Mouse (Mus musculus): ENCODE measurements around the gene Ciao2b. TPM values are rescaled to one million over a fixed set of nuclear protein-coding genes. Genes with fewer than 3 reads are reported as not detected.
A peak's percentile ranks its signal among the peaks of the same experiment; 100 is the strongest.

Gene Ciao2b
- polyA plus RNA-seq, 1 experiment from 2014 or later, result 99.1 TPM

DNA sequence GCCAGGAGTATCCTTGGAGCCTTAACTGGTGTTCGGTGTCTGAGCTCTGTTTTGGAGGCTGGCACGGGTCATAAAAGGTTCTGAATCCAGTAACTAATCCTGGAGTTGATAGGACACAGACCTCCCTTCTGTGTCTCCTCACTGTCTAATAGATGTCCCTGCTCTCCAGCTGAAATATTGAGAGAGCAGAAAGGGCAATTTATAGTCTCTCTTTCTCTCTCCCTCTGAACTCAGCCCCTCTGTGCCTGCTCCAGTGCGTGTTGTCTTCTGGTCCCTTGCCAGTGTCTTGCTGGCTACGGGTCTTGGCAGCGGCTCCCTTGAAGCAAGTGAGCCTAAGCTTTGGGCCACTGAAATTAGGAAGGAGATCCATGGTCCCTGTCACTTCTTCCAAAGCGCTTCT is 44.1 kb downstream of the Ciao2b start:
- Histone ChIP-seq H3K4me2 (ENCODE audit: low read depth, severe bottlenecking) (no peak overlapping the region), H3K9ac (ENCODE audit: low read length) (no peak overlapping the region), H3K27ac (replicated peaks; ENCODE audit: low read depth, low read length) (no peak overlapping the region), H3K4me3 (ENCODE audit: low read depth, low read length) (no peak overlapping the region), H3K9me3 (ENCODE audit: control insufficient read depth, low read length) (no peaks in the 10 kb centered on the region), H3K4me1 (ENCODE audit: control insufficient read depth, insufficient read depth, low read length) (no peaks in the 10 kb centered on the region), H3K36me3 (ENCODE audit: control insufficient read depth, insufficient read depth, low read length) (peaks cover 12% of the 10 kb centered on the region; the same call in 1 of the 2 replicates), H3K27me3 (ENCODE audit: control insufficient read depth, insufficient read depth, low read length) (no peaks in the 10 kb centered on the region)
- ATAC-seq (ENCODE audit: insufficient number of reproducible peaks, low FRiP score, low TSS enrichment, low read depth), result no peak
- 65% methylated on average over 6 of the region's 6 CpGs for WGBS
- no peak for DNase-seq (ENCODE audit: low spot score)

DNA sequence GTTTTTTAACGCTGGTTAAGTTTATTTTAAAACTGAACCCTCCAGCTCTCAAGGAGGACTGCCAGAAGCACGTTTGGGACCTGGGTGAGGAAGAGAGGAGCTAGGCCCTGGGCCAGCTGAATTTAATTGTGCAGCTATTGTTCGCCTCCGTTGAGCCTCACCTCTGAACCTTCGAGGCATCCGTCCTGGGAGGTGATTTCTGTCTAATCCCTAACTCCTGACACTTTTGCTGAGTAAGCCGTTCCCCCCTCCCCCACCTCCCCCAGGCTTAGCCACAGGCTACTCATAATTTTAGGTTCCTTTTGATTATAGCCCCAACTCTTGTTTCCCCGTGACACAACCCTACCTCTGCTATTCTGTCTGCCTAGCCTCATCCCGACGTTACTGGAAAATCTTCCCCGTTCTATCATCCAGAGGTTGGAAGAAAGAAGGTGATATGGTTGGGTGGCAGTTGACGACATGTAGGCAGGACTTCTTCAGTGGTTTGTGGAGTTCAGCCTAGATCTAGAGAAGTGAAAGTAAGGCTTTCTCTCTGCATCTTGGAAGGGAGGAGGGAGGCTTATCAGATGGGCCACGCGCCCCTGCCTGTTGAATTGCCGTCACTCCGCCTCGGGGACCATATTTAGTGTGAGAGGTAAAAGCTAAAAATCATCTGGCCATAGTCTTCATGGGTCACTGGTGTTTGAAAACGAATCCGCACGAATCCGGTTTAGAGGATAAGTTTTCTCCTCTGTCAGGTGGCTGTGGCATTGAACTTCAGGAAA is 45.8 kb downstream of the Ciao2b start:
- H3K27me3 ChIP-seq (ENCODE audit: control insufficient read depth, insufficient read depth, low read length), result no peaks in the 10 kb centered on the region
- H3K9me3 ChIP-seq (ENCODE audit: control insufficient read depth, low read length), result no peaks in the 10 kb centered on the region
- H3K27ac ChIP-seq (replicated peaks; ENCODE audit: low read depth, low read length), result no peak overlapping the region
- H3K36me3 ChIP-seq (ENCODE audit: control insufficient read depth, insufficient read depth, low read length), result peaks cover 12% of the 10 kb centered on the region; the same call in 1 of the 2 replicates
- H3K4me2 ChIP-seq (ENCODE audit: low read depth, severe bottlenecking), result no peak overlapping the region
- no peak for ATAC-seq (ENCODE audit: insufficient number of reproducible peaks, low FRiP score, low TSS enrichment, low read depth)
- peaks cover 6% of the 10 kb centered on the region; the same call in 1 of the 2 replicates for H3K4me1 ChIP-seq (ENCODE audit: control insufficient read depth, insufficient read depth, low read length)
- 85% methylated on average over 21 of the region's 21 CpGs for WGBS
- H3K9ac ChIP-seq (ENCODE audit: low read length), result no peak overlapping the region
- no peak for DNase-seq (ENCODE audit: low spot score)
- H3K4me3 ChIP-seq (ENCODE audit: low read depth, low read length), result no peak overlapping the region

DNA sequence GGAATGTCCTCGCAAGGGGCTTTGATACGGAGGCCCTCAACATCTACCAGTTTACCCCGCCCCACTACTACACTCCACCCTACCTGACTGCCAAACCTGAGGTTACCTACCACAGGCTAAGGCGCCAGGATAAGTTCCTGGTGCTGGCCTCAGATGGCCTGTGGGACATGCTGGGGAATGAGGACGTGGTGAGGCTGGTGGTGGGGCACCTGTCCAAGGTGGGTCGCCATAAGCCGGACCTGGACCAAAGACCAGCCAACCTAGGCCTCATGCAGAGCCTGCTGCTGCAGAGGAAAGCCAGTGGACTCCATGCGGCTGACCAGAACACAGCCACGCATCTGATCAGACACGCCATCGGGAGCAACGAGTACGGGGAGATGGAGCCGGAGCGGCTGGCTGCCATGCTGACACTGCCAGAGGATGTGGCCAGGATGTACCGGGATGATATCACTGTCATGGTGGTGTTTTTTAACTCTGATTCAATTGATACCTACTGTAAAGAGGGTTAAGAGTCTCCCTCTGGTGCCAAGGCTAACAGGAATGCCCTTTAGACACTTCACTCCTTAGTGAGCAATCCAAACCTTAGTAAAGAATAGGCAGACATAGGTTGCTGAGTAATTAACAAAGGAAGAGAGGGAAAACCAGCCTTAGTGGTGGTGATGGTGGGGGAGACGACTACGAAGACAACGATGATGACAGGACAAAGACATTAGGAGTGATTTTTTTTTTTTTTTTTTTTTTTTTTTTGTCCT is 47.0 kb downstream of the Ciao2b start:
- no peaks in the 10 kb centered on the region for H3K27me3 ChIP-seq (ENCODE audit: control insufficient read depth, insufficient read depth, low read length)
- WGBS, result 96% methylated on average over 19 of the region's 19 CpGs
- H3K9me3 ChIP-seq (ENCODE audit: control insufficient read depth, low read length), result no peaks in the 10 kb centered on the region
- no peak overlapping the region for H3K27ac ChIP-seq (replicated peaks; ENCODE audit: low read depth, low read length)
- no peak overlapping the region for H3K4me2 ChIP-seq (ENCODE audit: low read depth, severe bottlenecking)
- DNase-seq (ENCODE audit: low spot score), result no peak
- peaks cover 12% of the 10 kb centered on the region; the same call in 1 of the 2 replicates for H3K36me3 ChIP-seq (ENCODE audit: control insufficient read depth, insufficient read depth, low read length)
- H3K9ac ChIP-seq (ENCODE audit: low read length), result no peak overlapping the region
- H3K4me1 ChIP-seq (ENCODE audit: control insufficient read depth, insufficient read depth, low read length), result peaks cover 6% of the 10 kb centered on the region; the same call in 1 of the 2 replicates
- no peak overlapping the region for H3K4me3 ChIP-seq (ENCODE audit: low read depth, low read length)
- ATAC-seq (ENCODE audit: insufficient number of reproducible peaks, low FRiP score, low TSS enrichment, low read depth), result no peak

DNA sequence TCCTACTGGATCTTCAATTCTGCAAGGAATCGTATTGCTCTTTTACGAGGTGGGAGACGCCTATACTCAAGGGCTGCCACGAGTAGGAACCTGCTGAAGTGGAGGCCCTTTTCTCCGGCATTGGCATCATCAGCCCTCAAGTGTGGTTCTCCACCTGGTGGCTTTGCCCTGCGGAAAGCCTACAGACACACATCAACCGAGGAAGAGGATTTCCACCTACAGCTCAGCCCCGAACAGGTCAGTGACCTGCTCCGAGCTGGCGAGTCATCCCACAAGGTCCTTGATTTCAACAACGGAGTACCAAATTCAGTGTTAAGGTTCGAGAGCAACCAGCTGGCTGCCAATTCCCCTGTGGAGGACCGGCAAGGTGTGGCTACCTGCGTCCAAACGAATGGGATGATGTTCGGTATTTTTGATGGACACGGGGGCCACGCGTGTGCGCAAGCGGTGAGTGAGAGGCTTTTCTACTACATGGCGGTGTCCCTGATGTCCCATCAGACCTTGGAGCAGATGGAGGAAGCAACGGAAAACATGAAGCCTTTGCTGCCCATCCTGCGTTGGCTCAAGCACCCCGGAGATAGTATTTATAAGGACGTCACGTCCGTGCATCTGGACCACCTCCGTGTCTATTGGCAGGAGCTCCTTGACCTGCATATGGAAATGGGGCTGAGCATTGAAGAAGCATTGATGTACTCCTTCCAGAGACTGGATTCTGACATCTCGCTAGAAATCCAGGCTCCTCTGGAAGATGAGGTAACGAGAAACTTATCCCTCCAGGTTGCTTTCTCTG is 48.0 kb downstream of the Ciao2b start:
- Histone ChIP-seq H3K4me1 (ENCODE audit: control insufficient read depth, insufficient read depth, low read length) (peaks cover 6% of the 10 kb centered on the region; the same call in 1 of the 2 replicates), H3K4me3 (ENCODE audit: low read depth, low read length) (no peak overlapping the region), H3K27ac (replicated peaks; ENCODE audit: low read depth, low read length) (no peak overlapping the region), H3K9me3 (ENCODE audit: control insufficient read depth, low read length) (no peaks in the 10 kb centered on the region), H3K27me3 (ENCODE audit: control insufficient read depth, insufficient read depth, low read length) (no peaks in the 10 kb centered on the region), H3K36me3 (ENCODE audit: control insufficient read depth, insufficient read depth, low read length) (peaks cover 12% of the 10 kb centered on the region; the same call in 1 of the 2 replicates), H3K9ac (ENCODE audit: low read length) (no peak overlapping the region), H3K4me2 (ENCODE audit: low read depth, severe bottlenecking) (no peak overlapping the region)
- no peak for DNase-seq (ENCODE audit: low spot score)
- ATAC-seq (ENCODE audit: insufficient number of reproducible peaks, low FRiP score, low TSS enrichment, low read depth), result no peak
- 92% methylated on average over 31 of the region's 31 CpGs for WGBS

DNA sequence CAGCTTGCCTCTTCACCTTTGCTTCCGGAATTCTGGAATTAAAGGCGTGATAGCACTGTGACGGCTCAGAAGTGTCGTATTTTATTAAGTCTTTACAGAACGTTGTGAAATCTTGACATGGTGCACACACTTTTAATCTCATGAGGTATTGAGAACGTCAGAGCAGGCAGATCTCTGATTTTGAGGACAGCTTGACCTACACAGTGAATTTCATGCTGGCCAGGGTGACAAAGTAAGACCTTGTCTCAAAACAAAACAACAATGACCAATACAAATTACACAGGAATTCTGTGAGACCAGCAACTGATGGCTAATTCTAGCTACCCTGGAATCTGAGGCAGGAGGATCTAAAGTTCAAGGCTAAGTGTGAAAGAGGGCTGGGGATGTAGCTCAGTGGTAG is 49.2 kb downstream of the Ciao2b start:
- Histone ChIP-seq H3K9ac (ENCODE audit: low read length) (no peak overlapping the region), H3K4me2 (ENCODE audit: low read depth, severe bottlenecking) (peak overlapping the region; percentile 70), H3K36me3 (ENCODE audit: control insufficient read depth, insufficient read depth, low read length) (peaks cover 12% of the 10 kb centered on the region; the same call in 1 of the 2 replicates), H3K4me1 (ENCODE audit: control insufficient read depth, insufficient read depth, low read length) (peaks cover 6% of the 10 kb centered on the region; the same call in 1 of the 2 replicates), H3K9me3 (ENCODE audit: control insufficient read depth, low read length) (no peaks in the 10 kb centered on the region), H3K27me3 (ENCODE audit: control insufficient read depth, insufficient read depth, low read length) (no peaks in the 10 kb centered on the region), H3K27ac (replicated peaks; ENCODE audit: low read depth, low read length) (no peak overlapping the region), H3K4me3 (ENCODE audit: low read depth, low read length) (peak overlapping the region; percentile 51; the same call in 1 of the 2 replicates)
- whole genome bisulfite sequencing, result 68% methylated on average over 6 of the region's 6 CpGs
- no peak for DNase-seq (ENCODE audit: low spot score)
- no peak for ATAC-seq (ENCODE audit: insufficient number of reproducible peaks, low FRiP score, low TSS enrichment, low read depth)

DNA sequence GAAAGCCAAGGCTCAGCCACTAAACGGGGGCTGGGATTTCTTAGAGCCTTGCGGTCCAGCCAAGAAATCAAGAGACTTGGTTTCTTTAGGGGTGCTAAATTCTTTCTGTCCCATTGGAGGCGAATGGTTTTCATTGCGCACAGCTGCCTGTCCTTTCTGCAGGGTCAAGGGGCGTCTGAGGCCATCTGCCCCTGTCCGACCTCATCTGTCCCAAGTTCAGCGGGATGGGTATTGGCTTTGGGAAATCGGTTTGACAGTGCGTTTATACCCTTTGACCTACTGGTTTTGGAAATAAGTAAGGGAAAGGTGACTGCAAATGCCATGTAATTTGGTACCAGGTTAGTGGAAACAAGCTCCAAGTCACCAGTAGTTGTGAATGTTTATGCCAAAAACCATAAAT is 49.9 kb downstream of the Ciao2b start:
- 2% methylated on average over 9 of the region's 9 CpGs for WGBS
- no peak for DNase-seq (ENCODE audit: low spot score)
- Histone ChIP-seq H3K9me3 (ENCODE audit: control insufficient read depth, low read length) (no peaks in the 10 kb centered on the region), H3K27me3 (ENCODE audit: control insufficient read depth, insufficient read depth, low read length) (no peaks in the 10 kb centered on the region), H3K4me1 (ENCODE audit: control insufficient read depth, insufficient read depth, low read length) (peaks cover 6% of the 10 kb centered on the region; the same call in 1 of the 2 replicates), H3K4me3 (ENCODE audit: low read depth, low read length) (peak overlapping the region; percentile 51), H3K4me2 (ENCODE audit: low read depth, severe bottlenecking) (peak overlapping the region; percentile 70), H3K9ac (ENCODE audit: low read length) (peak overlapping the region; percentile 58), H3K27ac (replicated peaks; ENCODE audit: low read depth, low read length) (no peak overlapping the region), H3K36me3 (ENCODE audit: control insufficient read depth, insufficient read depth, low read length) (peaks cover 12% of the 10 kb centered on the region; the same call in 1 of the 2 replicates)
- ATAC-seq (ENCODE audit: insufficient number of reproducible peaks, low FRiP score, low TSS enrichment, low read depth), result no peak

DNA sequence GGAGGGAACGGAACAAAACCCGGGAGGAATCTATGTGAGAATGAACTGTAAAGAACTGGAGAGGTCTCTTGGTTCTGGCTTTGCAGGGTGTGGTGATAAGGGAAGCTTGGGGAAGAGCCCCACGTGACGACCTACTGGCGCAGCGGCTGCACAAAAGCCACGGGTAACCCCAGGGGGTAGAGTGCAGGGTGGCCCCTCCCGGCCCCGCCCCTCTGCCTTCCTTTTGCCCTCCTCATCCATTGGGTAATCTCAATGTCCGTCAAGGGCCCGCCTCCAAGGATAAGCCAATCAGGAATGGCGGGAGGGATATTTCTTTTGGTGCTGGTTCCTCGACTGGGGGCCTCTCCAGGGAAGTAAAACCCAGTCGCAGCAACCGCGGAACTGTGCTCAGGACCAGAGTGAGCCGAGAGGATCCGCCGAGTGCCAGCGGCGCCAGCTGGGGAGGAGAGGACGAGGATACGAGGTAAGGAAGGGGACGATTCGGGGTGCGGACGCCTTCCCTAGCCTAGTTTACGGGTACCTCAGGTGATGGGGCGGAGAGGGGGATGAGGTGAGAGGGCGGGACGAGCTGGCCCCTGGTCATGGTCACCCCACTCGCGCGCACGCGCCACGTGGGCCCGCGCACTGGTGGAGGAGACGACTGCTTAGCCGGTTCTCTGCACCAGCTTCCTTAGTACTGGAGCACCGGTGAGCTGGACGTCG is 50.5 kb downstream of the Ciao2b start, which contains the start of gene Pdp2:
TSS of gene Pdp2 (plus strand) at position 319 of the 702 bp plus-strand sequence.
- no peak within 1 kb of the TSS for H3K27ac ChIP-seq (replicated peaks; ENCODE audit: low read depth, low read length)
- peaks cover 6% of the 10 kb centered on the region; the same call in 1 of the 2 replicates for H3K4me1 ChIP-seq (ENCODE audit: control insufficient read depth, insufficient read depth, low read length)
- ATAC-seq (ENCODE audit: insufficient number of reproducible peaks, low FRiP score, low TSS enrichment, low read depth) (peak; percentile 97), DNase-seq (ENCODE audit: low spot score) (peak; percentile 91)
- H3K9me3 ChIP-seq (ENCODE audit: control insufficient read depth, low read length), result no peaks in the 10 kb centered on the region
- H3K4me2 ChIP-seq (ENCODE audit: low read depth, severe bottlenecking), result peak within 1 kb of the TSS; percentile 70
- H3K4me3 ChIP-seq (ENCODE audit: low read depth, low read length), result peak within 1 kb of the TSS; percentile 51
- under 1% methylated on average over 44 of the region's 44 CpGs for WGBS
- peak within 1 kb of the TSS; percentile 58 for H3K9ac ChIP-seq (ENCODE audit: low read length)
- peaks cover 12% of the 10 kb centered on the region; the same call in 1 of the 2 replicates for H3K36me3 ChIP-seq (ENCODE audit: control insufficient read depth, insufficient read depth, low read length)
- no peaks in the 10 kb centered on the region for H3K27me3 ChIP-seq (ENCODE audit: control insufficient read depth, insufficient read depth, low read length)
